Mouse (Mus musculus): ENCODE results near the gene Hbs1l. TPM values are rescaled to one million over a fixed set of nuclear protein-coding genes. Genes with fewer than 3 reads are reported as not detected.

Gene Hbs1l
- polyA plus RNA-seq (2012; rRNA removed), result 14.0 and 17.9 TPM in 2 replicates

DNA sequence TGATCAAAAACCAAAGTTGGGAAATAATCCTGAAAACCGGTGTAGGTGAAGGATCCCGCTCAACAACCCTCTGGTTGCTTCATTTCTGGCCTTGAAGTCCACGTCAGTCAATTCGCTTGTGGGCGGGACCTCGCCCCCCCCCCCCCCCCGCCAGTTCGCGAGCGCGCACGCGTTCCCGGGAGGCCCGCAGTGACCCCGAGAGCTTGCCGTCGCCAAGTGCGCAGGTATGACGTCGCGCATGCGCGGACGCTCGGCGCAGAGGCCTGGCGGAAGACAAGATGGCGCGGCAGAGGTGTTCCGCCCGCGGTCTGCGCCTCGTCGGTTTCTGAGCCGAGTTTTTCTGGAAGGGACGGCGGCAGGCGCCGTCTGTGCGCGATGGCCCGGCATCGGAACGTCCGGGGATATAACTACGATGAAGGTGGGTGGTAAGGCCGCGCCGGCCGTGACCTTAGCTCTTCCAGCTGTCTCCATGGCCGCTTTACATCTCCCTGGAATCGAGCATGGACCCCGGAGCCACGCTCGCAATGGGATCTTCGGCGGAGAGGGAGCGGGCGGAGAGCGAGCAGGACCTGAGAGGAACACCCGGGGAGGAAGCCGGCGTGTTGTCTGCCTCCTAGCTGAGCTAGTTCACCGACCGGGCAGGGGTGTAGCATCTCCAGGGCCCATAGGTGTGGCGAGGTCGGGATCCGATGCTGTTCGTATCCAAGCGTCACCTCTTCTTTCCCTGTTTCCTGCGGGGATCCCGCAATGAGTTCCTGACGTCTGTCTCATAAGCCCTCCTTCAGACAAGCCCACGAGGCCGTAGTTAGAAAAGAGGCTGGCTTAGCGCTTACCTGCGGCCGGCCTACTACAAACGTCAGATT is at the start of gene Hbs1l:
Gene Hbs1l (plus strand): TSS at position 221 of the 863 bp plus-strand sequence.
- H3K4me1 ChIP-seq (ENCODE audit: control insufficient read depth, insufficient read depth, low read length), result 0 out of 2 replicates have a peak, but pooled peaks cover 3% of the 10 kb centered on the region
- H3K4me3 ChIP-seq (ENCODE audit: insufficient read depth, low read depth, low read length), result peak within 1 kb of the TSS; percentile 91
- peak; percentile 96 for DNase-seq
- no peaks in the 10 kb centered on the region for H3K27me3 ChIP-seq (replicated peaks; ENCODE audit: control insufficient read depth, insufficient read depth, low read length)
- peak within 1 kb of the TSS; percentile 4 for H3K27ac ChIP-seq (ENCODE audit: insufficient read depth, low read depth, low read length)
- TF ChIP-seq POLR2A (IDR thresholded peaks at IDR 0.05; ENCODE audit: low read depth, low read length), result peak; percentile 19
- TF ChIP-seq CTCF (conservative IDR thresholded peaks at IDR 0.05; ENCODE audit: insufficient read depth, insufficient read length, low read depth, low read length), result no peak
- under 1% methylated on average over 81 of the region's 81 CpGs for WGBS
- H3K36me3 ChIP-seq (ENCODE audit: control insufficient read depth, insufficient read depth, low read length), result no peaks in the 10 kb centered on the region; the same call in 1 of the 2 replicates

DNA sequence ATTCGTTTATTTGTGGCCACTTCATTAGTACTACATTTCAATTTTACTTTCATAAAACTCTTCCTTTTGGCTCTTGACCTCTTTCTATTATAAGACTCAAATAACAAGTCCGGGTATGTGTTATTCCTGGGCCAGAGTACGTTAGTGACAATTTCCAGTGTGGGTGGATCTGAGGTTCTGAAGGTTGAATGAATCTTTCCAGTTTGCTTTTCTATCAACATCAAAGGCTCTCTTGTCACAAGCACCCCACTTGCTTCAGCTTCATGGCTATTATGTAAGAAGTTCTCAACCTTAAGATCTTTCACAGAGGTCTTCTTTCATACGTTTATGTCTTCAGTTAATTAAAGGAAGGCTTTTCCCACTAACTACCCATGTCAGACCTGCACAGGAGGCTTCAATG is 47.2 kb upstream of the Hbs1l start:
- TF ChIP-seq CTCF (conservative IDR thresholded peaks at IDR 0.05; ENCODE audit: insufficient read depth, insufficient read length, low read depth, low read length), result no peak
- TF ChIP-seq POLR2A (IDR thresholded peaks at IDR 0.05; ENCODE audit: low read depth, low read length), result no peak
- DNase-seq, result no peak
- no peaks in the 10 kb centered on the region for H3K27me3 ChIP-seq (replicated peaks; ENCODE audit: control insufficient read depth, insufficient read depth, low read length)
- H3K4me1 ChIP-seq (ENCODE audit: control insufficient read depth, insufficient read depth, low read length), result no peaks in the 10 kb centered on the region
- no peak overlapping the region for H3K27ac ChIP-seq (ENCODE audit: insufficient read depth, low read depth, low read length)
- H3K4me3 ChIP-seq (ENCODE audit: insufficient read depth, low read depth, low read length), result no peak overlapping the region
- 68% methylated on average over 4 of the region's 4 CpGs for WGBS
- H3K36me3 ChIP-seq (ENCODE audit: control insufficient read depth, insufficient read depth, low read length), result no peaks in the 10 kb centered on the region

DNA sequence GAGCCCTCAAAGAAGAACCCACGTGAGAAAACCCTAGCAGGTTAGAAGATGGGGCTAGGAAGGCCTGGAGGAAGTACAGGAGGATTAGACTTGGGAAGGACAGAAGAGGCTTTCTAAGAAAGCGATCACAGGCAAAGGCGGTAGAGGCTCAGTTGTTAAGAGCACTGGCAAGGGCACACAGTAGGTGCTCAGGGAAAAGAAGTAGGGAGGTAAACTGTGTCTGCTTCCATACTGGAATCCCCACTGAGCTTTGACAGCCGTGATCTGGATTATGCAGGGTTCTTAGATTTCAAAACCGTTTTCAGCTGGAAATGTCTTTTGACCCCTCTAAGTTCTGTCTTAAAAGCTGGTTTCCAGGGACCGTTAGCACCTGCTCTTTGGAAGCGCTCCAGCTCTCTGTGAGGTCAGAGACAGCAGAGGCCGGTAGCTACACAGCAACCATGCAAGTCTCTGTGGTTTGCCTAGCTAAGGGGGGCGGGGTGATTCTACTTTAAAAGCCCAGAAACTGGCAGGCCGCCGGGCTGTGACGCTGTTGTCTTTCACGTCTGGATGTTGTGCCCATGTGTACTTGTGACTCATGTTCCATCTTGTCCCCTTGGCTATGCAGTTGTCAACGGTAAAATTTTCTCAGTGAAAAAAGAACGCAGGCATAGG is 43.8 kb upstream of the Hbs1l start:
- Histone ChIP-seq H3K4me1 (ENCODE audit: control insufficient read depth, insufficient read depth, low read length) (no peaks in the 10 kb centered on the region), H3K36me3 (ENCODE audit: control insufficient read depth, insufficient read depth, low read length) (no peaks in the 10 kb centered on the region), H3K27ac (ENCODE audit: insufficient read depth, low read depth, low read length) (no peak overlapping the region), H3K27me3 (replicated peaks; ENCODE audit: control insufficient read depth, insufficient read depth, low read length) (no peaks in the 10 kb centered on the region), H3K4me3 (ENCODE audit: insufficient read depth, low read depth, low read length) (no peak overlapping the region)
- TF ChIP-seq POLR2A (IDR thresholded peaks at IDR 0.05; ENCODE audit: low read depth, low read length) (no peak), CTCF (conservative IDR thresholded peaks at IDR 0.05; ENCODE audit: insufficient read depth, insufficient read length, low read depth, low read length) (no peak)
- WGBS, result 56% methylated on average over 15 of the region's 15 CpGs
- peak; percentile 17 for DNase-seq

GRCm38 (mm10) chr10:21252800-21253199 is 43.0 kb upstream of the Hbs1l start:
- no peaks in the 10 kb centered on the region for H3K27me3 ChIP-seq (replicated peaks; ENCODE audit: control insufficient read depth, insufficient read depth, low read length)
- H3K4me1 ChIP-seq (ENCODE audit: control insufficient read depth, insufficient read depth, low read length), result no peaks in the 10 kb centered on the region
- TF ChIP-seq POLR2A (IDR thresholded peaks at IDR 0.05; ENCODE audit: low read depth, low read length), result no peak
- TF ChIP-seq CTCF (conservative IDR thresholded peaks at IDR 0.05; ENCODE audit: insufficient read depth, insufficient read length, low read depth, low read length), result 0 out of 2 replicates have a peak, but pooled peaks have one; percentile 19
- no peak for DNase-seq
- H3K36me3 ChIP-seq (ENCODE audit: control insufficient read depth, insufficient read depth, low read length), result no peaks in the 10 kb centered on the region
- H3K4me3 ChIP-seq (ENCODE audit: insufficient read depth, low read depth, low read length), result no peak overlapping the region
- no peak overlapping the region for H3K27ac ChIP-seq (ENCODE audit: insufficient read depth, low read depth, low read length)
- WGBS, result 95% methylated on average over 4 of the region's 4 CpGs

DNA sequence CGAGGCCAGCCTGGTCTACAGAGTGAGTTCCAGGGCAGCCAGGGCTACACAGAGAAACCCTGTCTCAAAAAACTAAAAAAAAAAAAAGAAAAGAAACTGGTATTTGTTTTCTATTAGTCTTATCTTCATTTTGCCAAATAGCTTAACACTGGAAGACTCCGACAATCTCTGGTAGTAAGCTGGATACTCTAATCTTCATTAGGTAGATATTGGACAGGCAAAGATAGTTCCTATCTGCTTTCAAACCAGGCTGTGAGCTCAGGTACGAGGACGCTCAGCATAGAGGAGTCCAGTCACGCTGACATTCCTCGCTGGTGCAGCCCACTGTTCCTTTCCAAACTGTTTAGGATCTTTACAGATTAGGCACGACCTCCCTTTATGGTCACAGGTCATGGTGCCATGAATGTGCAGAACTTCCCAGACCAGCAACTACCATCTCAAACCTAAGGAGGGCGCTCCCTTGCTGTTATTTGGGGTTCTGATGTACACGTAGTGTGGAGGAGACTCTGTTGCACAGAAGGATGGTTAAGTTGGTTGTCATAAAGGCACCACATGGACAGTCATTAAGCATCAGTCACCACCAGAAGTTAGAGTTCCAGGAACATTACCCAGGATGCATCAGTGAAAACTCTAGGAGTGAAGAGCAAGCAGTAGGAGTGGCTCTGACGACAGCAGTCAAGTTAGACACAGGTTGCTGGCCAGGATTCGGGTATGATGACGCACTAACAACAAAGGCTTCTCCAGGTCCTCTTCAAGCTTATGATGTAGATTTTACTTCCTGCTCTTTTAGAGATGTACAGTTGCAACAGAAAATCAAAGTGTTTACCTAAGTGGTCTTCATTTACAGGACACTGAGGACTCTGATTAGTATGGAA is 41.3 kb upstream of the Hbs1l start:
- no peak for DNase-seq
- no peak overlapping the region for H3K27ac ChIP-seq (ENCODE audit: insufficient read depth, low read depth, low read length)
- no peaks in the 10 kb centered on the region for H3K4me1 ChIP-seq (ENCODE audit: control insufficient read depth, insufficient read depth, low read length)
- no peaks in the 10 kb centered on the region for H3K27me3 ChIP-seq (replicated peaks; ENCODE audit: control insufficient read depth, insufficient read depth, low read length)
- no peak for TF ChIP-seq POLR2A (IDR thresholded peaks at IDR 0.05; ENCODE audit: low read depth, low read length)
- TF ChIP-seq CTCF (conservative IDR thresholded peaks at IDR 0.05; ENCODE audit: insufficient read depth, insufficient read length, low read depth, low read length), result 0 out of 2 replicates have a peak, but pooled peaks have one; percentile 2
- no peaks in the 10 kb centered on the region for H3K36me3 ChIP-seq (ENCODE audit: control insufficient read depth, insufficient read depth, low read length)
- no peak overlapping the region for H3K4me3 ChIP-seq (ENCODE audit: insufficient read depth, low read depth, low read length)
- 86% methylated on average over 12 of the region's 12 CpGs for WGBS

DNA sequence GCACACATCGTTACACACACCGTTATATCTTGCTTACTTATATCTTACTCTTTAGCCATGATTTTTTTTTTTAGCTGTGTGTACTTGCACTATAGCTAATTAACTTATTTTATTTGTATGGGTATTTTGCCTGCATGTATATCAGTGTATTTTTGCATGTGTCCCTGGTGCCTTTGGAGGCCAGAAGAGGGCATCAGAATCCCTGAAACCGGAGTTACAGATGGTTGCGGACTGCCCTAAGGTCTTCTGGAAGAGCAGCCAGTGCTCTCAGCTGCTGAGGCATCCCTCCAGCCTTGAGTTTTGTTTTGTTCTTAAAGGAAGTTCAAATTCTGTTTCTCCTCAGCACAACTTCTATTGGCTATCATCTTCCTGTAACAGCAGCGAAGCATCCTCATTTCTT is 38.5 kb upstream of the Hbs1l start:
- TF ChIP-seq POLR2A (IDR thresholded peaks at IDR 0.05; ENCODE audit: low read depth, low read length), result no peak
- peak; percentile 56 for TF ChIP-seq CTCF (conservative IDR thresholded peaks at IDR 0.05; ENCODE audit: insufficient read depth, insufficient read length, low read depth, low read length)
- no peak overlapping the region for H3K27ac ChIP-seq (ENCODE audit: insufficient read depth, low read depth, low read length)
- no peaks in the 10 kb centered on the region for H3K27me3 ChIP-seq (replicated peaks; ENCODE audit: control insufficient read depth, insufficient read depth, low read length)
- WGBS, result 71% methylated on average over 5 of the region's 5 CpGs
- no peak overlapping the region for H3K4me3 ChIP-seq (ENCODE audit: insufficient read depth, low read depth, low read length)
- DNase-seq, result peak; percentile 8
- no peaks in the 10 kb centered on the region for H3K36me3 ChIP-seq (ENCODE audit: control insufficient read depth, insufficient read depth, low read length)
- no peaks in the 10 kb centered on the region for H3K4me1 ChIP-seq (ENCODE audit: control insufficient read depth, insufficient read depth, low read length)

All from kidney, adult 2 months (tissue).